Mouse (Mus musculus) testis, adult 2 months (tissue): ENCODE measurements at regions not wholly inside any gene's neighbourhood (a gene's known extent, or its start where the extent isn't known, plus 50 kb on each side); places are given as distances from the start of the nearest gene placed in this dataset.
A peak's percentile ranks its signal among the peaks of the same experiment; 100 is the strongest.

ENCODE experiments used
- H3K27ac ChIP-seq: fragments of 200-500 bp; 2 replicates; pipeline ENCODE4 v1.5.1; 2012; ENCODE audit warnings: low read depth, low read length; ENCODE audit not compliant: control insufficient read depth, insufficient read depth
- H3K27me3 ChIP-seq: fragments of 200-500 bp; 2 replicates; pipeline ENCODE4 v1.6.1; 2012; ENCODE audit warnings: mild to moderate bottlenecking, low read length, moderate library complexity; ENCODE audit not compliant: control insufficient read depth, insufficient read depth
- H3K36me3 ChIP-seq: fragments of 200-500 bp; 2 replicates; pipeline ENCODE4 v1.6.1; 2012; ENCODE audit warnings: mild to moderate bottlenecking, low read length; ENCODE audit not compliant: control insufficient read depth, insufficient read depth
- H3K4me1 ChIP-seq: fragments of 200-500 bp; 2 replicates; pipeline ENCODE4 v1.6.1; 2012; ENCODE audit warnings: low read length; ENCODE audit not compliant: control insufficient read depth, insufficient read depth
- H3K4me3 ChIP-seq: fragments of 200-500 bp; 2 replicates; pipeline ENCODE4 v1.5.1; 2012; ENCODE audit warnings: low read depth, mild to moderate bottlenecking, low read length, moderate library complexity, mixed read lengths; ENCODE audit not compliant: control insufficient read depth
- CTCF ChIP-seq: fragments of 200-500 bp; IDR thresholded peaks from 2 replicates; pipeline ENCODE4 v1.5.1; 2012; ENCODE audit warnings: low read depth, mild to moderate bottlenecking, inconsistent platforms, low read length, moderate library complexity; ENCODE audit not compliant: control insufficient read depth, insufficient read depth, insufficient replicate concordance
- POLR2A ChIP-seq: fragments of 200-500 bp; IDR thresholded peaks from 2 replicates; pipeline ENCODE4 v1.6.1; 2012; ENCODE audit warnings: low read depth, mild to moderate bottlenecking, inconsistent platforms, low read length, moderate library complexity; ENCODE audit not compliant: control insufficient read depth

GRCm38 (mm10) chr8:12481918-12482317 lies 86.8 kb downstream of the Sox1 start:
- no peaks in the 10 kb centered on the region for H3K27me3 ChIP-seq
- H3K4me3 ChIP-seq = no peak overlapping the region
- no peak overlapping the region for H3K27ac ChIP-seq
- TF ChIP-seq CTCF (no peak), POLR2A (no peak)
- H3K36me3 ChIP-seq = no peaks in the 10 kb centered on the region
- H3K4me1 ChIP-seq = peaks cover 13% of the 10 kb centered on the region

DNA sequence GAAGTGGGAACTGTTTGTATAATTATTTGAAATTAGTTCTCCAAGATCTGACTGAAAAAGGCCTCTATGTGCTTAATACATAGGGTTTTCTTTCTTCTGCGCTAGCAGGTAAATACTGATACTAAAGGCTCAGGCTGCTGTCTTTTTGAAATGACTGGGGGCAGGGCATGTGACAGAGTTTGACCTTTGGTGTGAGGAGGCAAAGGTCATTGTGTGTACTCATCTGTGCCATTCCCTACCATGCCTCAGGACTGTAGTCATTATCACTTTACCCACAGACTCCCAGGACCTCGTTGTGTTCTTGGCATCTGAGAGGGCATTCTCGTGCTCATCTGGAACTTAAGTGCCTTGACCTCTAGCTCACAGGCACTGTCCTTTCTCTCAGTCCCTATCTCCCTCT lies 88.5 kb downstream of the Sox1 start:
- no peaks in the 10 kb centered on the region for H3K36me3 ChIP-seq
- no peak overlapping the region for H3K4me3 ChIP-seq
- H3K27me3 ChIP-seq = no peaks in the 10 kb centered on the region
- TF ChIP-seq POLR2A (no peak), CTCF (no peak)
- H3K27ac ChIP-seq = no peak overlapping the region
- peaks cover 6% of the 10 kb centered on the region for H3K4me1 ChIP-seq

- Histone ChIP-seq H3K27ac (no peak overlapping the region), H3K27me3 (no peaks in the 10 kb centered on the region), H3K4me1 (peaks cover 6% of the 10 kb centered on the region)
Measured at GRCm38 (mm10) chr8:12485326-12485725, 87.5 kb upstream of the Spaca7 start.

DNA sequence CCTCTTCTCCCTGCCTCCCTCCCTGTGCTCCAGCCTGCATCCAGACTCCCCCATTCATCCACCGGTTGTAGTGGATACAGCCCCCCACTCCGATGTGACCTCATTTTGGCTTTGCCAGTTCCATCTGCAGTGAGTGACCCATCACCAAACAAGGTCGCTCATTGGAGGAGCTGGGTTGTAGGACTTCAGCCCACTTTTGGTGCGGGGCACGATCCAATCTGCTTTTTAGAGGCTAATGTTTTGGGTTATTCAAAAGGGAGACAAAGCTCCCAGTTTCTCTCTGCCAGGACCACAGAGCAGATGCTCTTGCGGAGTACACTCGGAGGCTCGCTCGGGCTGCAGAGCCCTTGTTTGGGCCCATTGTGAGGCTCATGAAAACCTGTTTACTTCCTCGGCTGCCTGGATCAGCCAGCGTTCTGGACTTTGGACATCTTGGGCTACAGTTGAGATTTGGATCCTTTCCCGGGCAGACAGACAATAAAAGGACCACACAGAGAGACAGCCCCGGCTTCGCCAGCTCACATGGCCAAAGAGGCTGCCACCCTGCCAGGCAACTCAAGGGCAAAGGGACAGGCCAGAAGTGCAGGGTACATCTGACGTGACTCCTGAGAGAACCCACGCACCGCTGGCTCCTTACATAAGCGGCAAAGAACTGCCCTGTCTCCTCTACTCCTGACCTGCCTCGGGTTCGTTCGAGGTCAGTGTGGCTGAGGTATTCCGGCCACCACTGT lies 86.3 kb upstream of the Spaca7 start:
- Histone ChIP-seq H3K36me3 (no peaks in the 10 kb centered on the region), H3K27ac (peak overlapping the region; percentile 77), H3K4me3 (no peak overlapping the region), H3K4me1 (peaks cover 6% of the 10 kb centered on the region), H3K27me3 (no peaks in the 10 kb centered on the region)
- TF ChIP-seq CTCF (no peak), POLR2A (no peak)

More at GRCm38 (mm10) chr8:12485326-12485725, 87.5 kb upstream of the Spaca7 start:
- TF ChIP-seq POLR2A (no peak), CTCF (no peak)
- no peaks in the 10 kb centered on the region for H3K36me3 ChIP-seq
- no peak overlapping the region for H3K4me3 ChIP-seq

- Histone ChIP-seq H3K36me3 (no peaks in the 10 kb centered on the region), H3K27ac (peak overlapping the region; percentile 77), H3K4me3 (no peak overlapping the region), H3K27me3 (no peaks in the 10 kb centered on the region), H3K4me1 (peaks cover 6% of the 10 kb centered on the region)
- TF ChIP-seq POLR2A (no peak), CTCF (no peak)
Measured at GRCm38 (mm10) chr8:12487201-12487600, 85.6 kb upstream of the Spaca7 start.

DNA sequence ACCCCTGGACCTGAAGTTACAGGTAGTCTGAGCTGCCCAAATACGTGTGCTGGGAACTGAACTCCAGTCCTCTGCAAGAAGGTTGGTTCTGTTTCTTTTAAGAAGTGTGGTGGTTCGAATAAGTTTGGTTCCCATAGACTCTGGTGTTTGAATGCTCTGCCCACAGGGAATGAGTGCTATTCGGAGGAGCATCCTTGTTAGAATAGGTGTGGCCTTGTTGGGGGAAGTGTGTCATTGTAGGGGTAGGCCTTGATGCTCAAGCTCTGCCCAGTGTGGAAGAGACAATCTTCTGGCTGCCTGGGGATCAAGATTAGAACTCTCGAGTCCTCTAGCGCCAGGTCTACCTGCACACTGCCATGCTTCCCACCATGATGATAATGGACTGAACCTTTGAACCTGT lies 83.6 kb upstream of the Spaca7 start:
- Histone ChIP-seq H3K4me3 (no peak overlapping the region), H3K27me3 (no peaks in the 10 kb centered on the region)

DNA sequence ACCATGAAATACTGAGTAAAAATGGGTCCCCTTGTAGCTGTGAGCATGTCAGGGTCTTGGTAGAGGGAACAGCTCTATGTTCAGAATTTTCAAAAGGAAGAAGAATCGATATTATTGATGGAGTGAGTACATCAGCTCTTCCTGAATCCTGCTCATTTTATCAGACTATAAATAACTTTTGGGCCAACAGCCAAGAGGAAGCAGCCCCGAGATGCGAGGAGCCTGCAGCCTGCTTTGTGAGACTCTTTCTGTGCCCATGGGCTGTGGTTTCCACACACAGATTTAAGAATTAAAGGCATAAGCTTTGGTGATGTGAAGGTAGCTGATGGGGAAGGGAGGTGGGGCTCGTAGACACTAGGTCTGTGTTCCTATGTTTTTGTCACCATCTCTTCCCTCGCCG lies 81.4 kb upstream of the Spaca7 start:
- no peak for TF ChIP-seq CTCF
- no peak for TF ChIP-seq POLR2A
- Histone ChIP-seq H3K4me3 (no peak overlapping the region), H3K27ac (no peak overlapping the region), H3K36me3 (no peaks in the 10 kb centered on the region), H3K27me3 (no peaks in the 10 kb centered on the region), H3K4me1 (peaks cover 4% of the 10 kb centered on the region)

More for the DNA sequence above, 83.6 kb upstream of the Spaca7 start:
- Histone ChIP-seq H3K36me3 (no peaks in the 10 kb centered on the region), H3K27ac (no peak overlapping the region), H3K4me1 (peaks cover 6% of the 10 kb centered on the region)
- TF ChIP-seq POLR2A (no peak), CTCF (no peak)
